Mouse (Mus musculus) ES-E14 (cell line): ENCODE measurements around the gene 4933425L06Rik.

Source experiments
- MAFK ChIP-seq: IDR thresholded peaks from 2 replicates; pipeline ENCODE4 v1.6.1; 2014; ENCODE audit warnings: mild to moderate bottlenecking, low read depth, low read length, inconsistent platforms; ENCODE audit not compliant: insufficient read depth
- ZC3H11A ChIP-seq: IDR thresholded peaks from 2 replicates; pipeline ENCODE4 v1.6.1; 2012; ENCODE audit warnings: low read depth, mild to moderate bottlenecking, inconsistent platforms, low read length, borderline replicate concordance
- ZNF384 ChIP-seq: IDR thresholded peaks from 2 replicates; pipeline ENCODE4 v1.6.1; 2012; ENCODE audit warnings: low read depth, low read length, inconsistent platforms

DNA sequence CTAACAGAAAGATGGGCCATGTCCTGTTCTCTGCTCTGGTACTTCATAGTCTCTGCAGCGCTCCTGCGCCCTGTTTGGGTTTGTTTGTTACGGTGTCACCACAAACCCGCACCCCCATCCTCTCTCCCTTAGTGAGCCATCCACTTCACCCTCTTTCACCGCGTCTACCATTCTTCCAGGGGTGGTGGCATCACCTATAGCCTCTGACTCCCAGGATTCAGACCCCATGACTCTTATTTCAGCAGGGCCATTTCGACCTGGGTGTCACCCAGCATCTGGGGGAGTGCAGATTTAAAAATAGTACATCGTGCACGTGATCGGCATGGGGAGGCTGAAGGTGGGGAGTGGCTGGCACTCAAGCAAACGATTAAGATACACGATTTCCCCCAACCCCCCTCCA lies 28.3 kb upstream of the 4933425L06Rik start:
- TF ChIP-seq ZC3H11A (no peak), ZNF384 (no peak), MAFK (no peak)
